Mouse (Mus musculus) spleen, adult 18-20 months (tissue): ENCODE measurements around the gene Tmem19.

Experiments used
- DNase-seq, 2 experiments: peaks; one replicate each; pipeline ENCODE4 v3.0.0; 2022; ENCODE audit warnings: mixed read lengths in 2 of 2

Gene Tmem19

DNA sequence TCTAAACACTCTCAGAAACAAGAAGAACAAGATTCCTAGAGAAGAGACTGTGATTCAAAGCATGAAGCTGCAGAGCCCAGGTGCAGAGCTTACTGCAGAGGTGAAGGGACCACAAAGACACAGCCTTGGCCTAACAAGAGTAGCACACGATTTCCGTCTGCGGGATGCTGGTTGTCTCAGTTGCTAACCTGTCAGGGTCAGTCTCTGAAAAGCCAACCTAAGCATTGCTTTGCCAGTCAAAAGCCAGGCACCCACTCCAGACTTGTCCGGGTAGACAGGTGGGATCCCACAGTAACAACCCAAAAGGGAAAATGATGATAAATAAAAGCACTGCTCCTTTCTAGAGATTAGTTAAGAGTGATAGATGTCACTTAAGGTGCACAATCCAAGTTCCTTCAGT lies 53.1 kb downstream of the Tmem19 start:
- DNase-seq: no peak

DNA sequence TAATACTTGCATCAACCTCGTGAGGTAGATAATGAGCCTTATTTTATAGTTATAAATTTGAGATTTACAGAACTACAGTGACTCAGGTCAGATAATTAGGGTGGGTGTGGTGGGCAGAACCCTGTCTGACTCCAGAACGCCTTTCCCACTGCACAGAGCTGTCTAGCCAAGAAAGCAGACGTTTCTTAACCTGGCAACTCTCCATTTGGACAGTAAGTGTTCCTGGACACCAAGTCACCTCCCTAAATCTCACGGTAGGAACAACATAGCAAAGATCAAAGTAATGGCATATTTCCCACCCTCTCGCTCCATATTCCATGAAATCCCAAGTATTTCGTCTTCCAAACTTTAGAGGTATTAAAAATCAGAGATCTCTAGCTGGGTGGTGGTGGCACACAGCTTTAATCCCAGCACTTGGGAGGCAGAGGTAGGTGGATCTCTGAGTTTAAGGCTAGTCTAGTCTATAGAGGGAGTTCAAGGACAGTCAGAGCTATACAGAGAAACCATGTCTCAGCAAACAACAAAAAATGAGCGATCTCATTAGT lies 54.9 kb downstream of the Tmem19 start:
- DNase-seq: no peak

DNA sequence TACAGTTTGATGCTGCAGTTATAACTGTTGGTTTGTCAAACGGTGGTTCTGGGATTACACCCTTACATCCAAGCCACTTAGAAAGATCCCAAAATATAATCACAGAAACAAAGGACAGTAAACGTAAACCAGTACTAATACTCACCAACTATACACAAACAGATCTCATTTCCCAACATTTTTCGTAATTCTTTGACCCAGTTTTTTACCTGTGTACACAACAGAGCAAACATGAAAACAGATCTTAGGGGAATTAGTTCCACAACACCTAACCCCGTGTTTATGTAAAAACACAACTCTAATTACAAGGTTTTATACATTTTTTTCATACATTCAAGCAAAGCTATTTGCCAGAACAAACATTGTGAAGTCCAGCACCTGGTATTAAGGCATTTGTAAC lies 63.6 kb downstream of the Tmem19 start:
- no peak for DNase-seq

DNA sequence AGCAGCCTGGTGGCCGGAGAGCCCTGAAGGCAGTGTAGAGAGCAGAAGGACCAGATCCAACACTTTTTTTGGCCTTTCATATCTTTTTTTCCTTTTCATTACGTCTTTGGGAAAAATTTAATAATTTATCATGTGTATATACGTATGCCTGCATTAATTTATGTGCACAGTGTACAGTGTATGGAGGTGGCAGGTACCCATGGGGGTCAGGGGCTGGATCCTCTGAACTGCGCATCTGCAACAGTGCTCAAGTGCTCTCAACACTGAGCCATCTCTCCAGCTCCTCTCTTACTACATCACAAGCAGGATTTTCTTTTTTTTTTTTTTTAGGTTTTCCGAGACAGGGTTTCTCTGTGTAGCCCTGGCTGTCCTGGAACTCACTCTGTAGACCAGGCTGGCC lies 64.7 kb downstream of the Tmem19 start:
- no peak for DNase-seq

DNA sequence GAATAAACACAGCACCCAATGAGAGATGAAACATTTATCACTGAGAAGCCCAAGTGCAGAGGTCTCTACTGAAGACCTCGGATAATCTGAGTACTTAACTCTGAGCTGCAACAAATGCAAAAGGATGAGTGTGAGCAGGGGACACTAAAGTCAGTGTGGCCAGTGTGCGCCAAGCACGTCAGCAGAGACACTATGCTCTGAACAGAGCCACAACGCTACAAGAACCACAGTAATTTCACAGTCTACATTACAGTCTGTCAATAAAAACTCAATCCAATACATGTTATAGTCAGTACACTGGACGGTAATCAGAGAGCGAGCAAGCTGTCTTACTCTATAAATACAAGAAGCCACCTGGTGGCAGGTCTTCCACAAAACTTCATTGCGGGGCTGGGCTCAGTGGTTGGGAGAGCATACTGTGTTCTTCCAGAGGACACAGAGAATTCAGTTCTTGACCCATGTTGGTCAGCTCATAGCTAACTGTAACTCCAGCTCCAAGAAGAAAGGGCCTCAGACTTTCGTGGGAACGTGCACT lies 65.8 kb downstream of the Tmem19 start:
- no peak for DNase-seq

DNA sequence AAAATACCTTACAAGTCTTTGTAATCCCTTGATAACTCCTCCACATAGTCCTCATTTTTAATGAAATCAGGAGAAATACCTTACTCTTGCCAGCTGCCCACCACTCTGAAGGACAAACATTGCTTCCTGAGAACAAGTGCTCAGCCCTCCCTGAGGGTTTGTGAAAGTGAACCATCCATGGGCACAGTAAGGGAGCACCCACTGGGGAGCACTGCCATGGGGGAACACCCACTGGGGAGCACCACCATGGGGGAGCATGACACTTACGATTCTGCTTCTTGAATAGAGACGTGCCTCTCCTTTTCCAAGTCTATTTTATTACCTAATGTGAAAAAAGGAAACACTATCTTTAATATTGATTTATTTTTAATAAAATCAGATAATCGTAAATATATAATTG lies 67.1 kb downstream of the Tmem19 start:
- DNase-seq: no peak

DNA sequence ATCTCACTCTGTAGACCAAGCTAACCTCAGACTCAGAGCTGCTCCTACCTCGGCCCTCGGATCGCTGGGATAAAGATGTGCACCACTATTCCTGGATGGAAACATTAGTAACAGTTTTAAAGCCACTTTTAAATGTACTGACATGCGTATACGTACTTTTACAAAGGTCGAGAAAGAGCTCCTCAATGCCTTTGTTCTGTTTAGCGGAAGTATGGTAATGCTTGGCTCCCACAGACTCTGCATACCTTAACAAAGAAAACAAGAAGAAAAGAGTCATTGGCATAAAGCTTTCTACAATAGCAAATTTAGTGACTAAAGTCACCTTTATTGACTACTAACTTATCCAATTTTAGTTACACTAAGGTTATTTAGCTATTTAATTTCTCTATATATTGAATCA lies 67.6 kb downstream of the Tmem19 start:
- no peak for DNase-seq

DNA sequence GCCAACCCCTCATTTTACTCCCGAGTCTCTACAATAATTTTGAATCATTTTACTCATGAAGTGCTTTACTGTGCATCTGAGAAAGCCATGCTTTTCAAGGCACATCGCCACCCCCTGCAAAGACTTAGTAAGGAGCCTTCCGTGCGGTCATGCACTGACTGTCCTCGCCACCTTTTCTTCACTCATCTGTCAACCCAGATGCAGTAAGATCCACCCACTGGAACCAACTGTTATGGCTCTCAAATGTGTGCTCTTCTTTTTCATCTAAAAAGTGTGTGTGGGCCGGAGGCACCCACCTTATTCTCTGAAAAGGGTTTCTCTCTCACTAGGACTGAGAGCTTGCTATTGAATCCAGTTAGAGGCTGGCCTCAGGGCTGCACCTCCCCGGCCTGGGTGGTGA lies 68.4 kb downstream of the Tmem19 start:
- DNase-seq: no peak

DNA sequence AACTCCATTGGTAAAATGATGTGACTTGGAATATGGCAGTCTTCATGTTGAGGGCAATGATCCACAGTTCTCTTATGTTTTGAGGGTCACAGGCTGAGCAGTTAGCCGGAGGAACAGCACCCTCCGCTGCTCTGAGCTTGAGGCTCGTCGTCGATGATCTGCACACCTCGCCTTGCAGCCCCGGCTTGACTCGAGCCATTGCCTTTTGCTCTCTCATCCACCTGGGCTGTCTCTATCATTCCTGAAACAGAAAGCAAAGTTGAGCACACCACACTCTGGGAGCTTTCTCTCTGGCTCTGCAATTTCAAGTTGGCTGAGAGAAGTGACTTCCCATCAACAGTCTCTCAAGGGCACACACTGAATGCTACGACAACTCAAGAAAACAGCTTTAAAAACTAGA lies 71.6 kb downstream of the Tmem19 start:
- DNase-seq: no peak
